Mouse (Mus musculus) CH12.LX (cell line): ENCODE measurements at regions not wholly inside any gene's neighbourhood (a gene's known extent, or its start where the extent isn't known, plus 50 kb on each side); places are given as distances from the start of the nearest gene placed in this dataset.
A peak's percentile ranks its signal among the peaks of the same experiment; 100 is the strongest.
"Not testable (repeated sequence)": the region's sequence is repeated elsewhere in the genome, so short reads cannot be mapped to it uniquely, and the experiment has no call there.

Experiments used
- DNase-seq: peaks from one replicate; pipeline ENCODE4 v3.0.0-alpha.2; 2013; ENCODE audit errors: extremely low read depth
- H3K27ac ChIP-seq: 2 replicates; pipeline ENCODE4 v1.5.1; 2012; ENCODE audit warnings: low read depth, mild to moderate bottlenecking, control low read depth, moderate library complexity; ENCODE audit not compliant: insufficient read depth
- H3K27me3 ChIP-seq: replicated peaks from 2 replicates; pipeline ENCODE3; 2012; ENCODE audit warnings: inconsistent platforms
- H3K36me3 ChIP-seq, 2 experiments: replicated peaks in 1 of 2; 2 replicates each; pipeline versions ENCODE3 to v1.6.1; 2012; ENCODE audit warnings: inconsistent platforms in 1 of 2, low read length in 1 of 2, mild to moderate bottlenecking in 1 of 2, mixed read lengths in 1 of 2, moderate library complexity in 1 of 2; ENCODE audit not compliant: control insufficient read depth in 1 of 2, insufficient read depth in 1 of 2
- H3K4me1 ChIP-seq, 2 experiments: 2 replicates each; pipeline ENCODE4 v1.6.1; 2012; ENCODE audit warnings: inconsistent platforms in 1 of 2, moderate library complexity in 1 of 2; ENCODE audit not compliant: insufficient read depth in 2 of 2, control insufficient read depth in 1 of 2
- H3K4me2 ChIP-seq: 2 replicates; pipeline ENCODE4 v1.6.1; 2012; ENCODE audit warnings: low read depth, mild to moderate bottlenecking, control low read depth; ENCODE audit not compliant: poor library complexity, insufficient read depth, severe bottlenecking
- H3K4me3 ChIP-seq, 3 experiments: fragments of 150-350 bp in 1 of 3; sonication (generic) in 1 of 3; replicated peaks in 1 of 3; 2 replicates each; pipeline versions ENCODE3 to v1.5.1; 2011 to 2012; ENCODE audit warnings: low read depth in 2 of 3, low read length in 2 of 3, mild to moderate bottlenecking in 2 of 3, moderate library complexity in 2 of 3, control low read depth in 1 of 3, improper control_type of control experiment in 1 of 3, inconsistent platforms in 1 of 3, mixed read lengths in 1 of 3; ENCODE audit not compliant: poor library complexity in 1 of 3
- H3K79me2 ChIP-seq: replicated peaks from 2 replicates; pipeline ENCODE4 v1.6.1; 2012; ENCODE audit warnings: mild to moderate bottlenecking, moderate library complexity; ENCODE audit not compliant: control insufficient read depth, poor library complexity, insufficient read depth, severe bottlenecking; ENCODE audit errors: extremely low read depth
- H3K9ac ChIP-seq: 2 replicates; pipeline ENCODE4 v1.6.1; 2012; ENCODE audit warnings: low read depth, mild to moderate bottlenecking, control low read depth, moderate library complexity; ENCODE audit not compliant: insufficient read depth
- H3K9me3 ChIP-seq: replicated peaks from 2 replicates; pipeline ENCODE3; 2012; ENCODE audit warnings: low read length, inconsistent platforms, mixed read lengths
- CHD1 ChIP-seq: IDR thresholded peaks from 2 replicates; pipeline ENCODE4 v1.6.1; 2012; ENCODE audit warnings: low read depth, low read length, improper control_type of control experiment, inconsistent platforms
- CTCF ChIP-seq, 2 experiments: IDR thresholded peaks in 1 of 2; conservative IDR thresholded peaks in 1 of 2; 2 replicates each; pipeline ENCODE4 v1.5.1; 2011 to 2012; ENCODE audit warnings: low read depth in 2 of 2, low read length in 2 of 2, improper control_type of control experiment in 1 of 2, inconsistent platforms in 1 of 2, mild to moderate bottlenecking in 1 of 2, moderate library complexity in 1 of 2
- ELF1 ChIP-seq: IDR thresholded peaks from 2 replicates; pipeline ENCODE4 v1.6.1; 2014; ENCODE audit warnings: low read depth, mild to moderate bottlenecking, inconsistent platforms, low read length, improper control_type of control experiment
- EP300 ChIP-seq: IDR thresholded peaks from 2 replicates; pipeline ENCODE4 v1.6.1; 2011; ENCODE audit warnings: low read length, improper control_type of control experiment
- GABPA ChIP-seq: IDR thresholded peaks from 2 replicates; pipeline ENCODE4 v1.6.1; 2012; ENCODE audit warnings: low read depth, low read length, improper control_type of control experiment, inconsistent platforms; ENCODE audit not compliant: insufficient replicate concordance
- HCFC1 ChIP-seq: IDR thresholded peaks from 2 replicates; pipeline ENCODE4 v1.6.1; 2012; ENCODE audit warnings: low read depth, mild to moderate bottlenecking, inconsistent platforms, low read length, improper control_type of control experiment
- IRF4 ChIP-seq: IDR thresholded peaks from 2 replicates; pipeline ENCODE4 v1.6.1; 2014; ENCODE audit warnings: low read depth, mild to moderate bottlenecking, inconsistent platforms, low read length, improper control_type of control experiment
- JUN ChIP-seq: IDR thresholded peaks from 2 replicates; pipeline ENCODE4 v1.6.1; 2011; ENCODE audit warnings: low read depth, mild to moderate bottlenecking, low read length, improper control_type of control experiment, moderate library complexity; ENCODE audit not compliant: insufficient read depth
- JUND ChIP-seq: conservative IDR thresholded peaks from 2 replicates; pipeline ENCODE4 v1.6.1; 2011; ENCODE audit warnings: low read depth, low read length, improper control_type of control experiment
- KAT2A ChIP-seq: IDR thresholded peaks from 2 replicates; pipeline ENCODE4 v1.6.1; 2012; ENCODE audit warnings: low read length, improper control_type of control experiment, inconsistent platforms; ENCODE audit not compliant: insufficient replicate concordance
- MAFK ChIP-seq: IDR thresholded peaks from 2 replicates; pipeline ENCODE4 v1.6.1; 2011; ENCODE audit warnings: low read length, improper control_type of control experiment; ENCODE audit not compliant: insufficient replicate concordance
- MAX ChIP-seq: IDR thresholded peaks from 2 replicates; pipeline ENCODE4 v1.6.1; 2011; ENCODE audit warnings: low read length, improper control_type of control experiment
- MAZ ChIP-seq: IDR thresholded peaks from 2 replicates; pipeline ENCODE4 v1.6.1; 2012; ENCODE audit warnings: low read depth, mild to moderate bottlenecking, inconsistent platforms, low read length, improper control_type of control experiment, moderate library complexity
- MEF2A ChIP-seq: IDR thresholded peaks from 2 replicates; pipeline ENCODE4 v1.6.1; 2014; ENCODE audit warnings: low read depth, mild to moderate bottlenecking, inconsistent platforms, low read length, improper control_type of control experiment, borderline replicate concordance
- MYC ChIP-seq: IDR thresholded peaks from 2 replicates; pipeline ENCODE4 v1.6.1; 2011; ENCODE audit warnings: low read depth, mild to moderate bottlenecking, improper control_type of control experiment, low read length
- NELFE ChIP-seq: IDR thresholded peaks from 2 replicates; pipeline ENCODE4 v1.6.1; 2011; ENCODE audit warnings: low read depth, low read length, improper control_type of control experiment
- PAX5 ChIP-seq: IDR thresholded peaks from 2 replicates; pipeline ENCODE4 v1.6.1; 2012; ENCODE audit warnings: low read length, inconsistent platforms, mixed read lengths
- POLR2AphosphoS2 ChIP-seq: IDR thresholded peaks from 2 replicates; pipeline ENCODE4 v1.6.1; 2011; ENCODE audit warnings: low read depth, low read length, improper control_type of control experiment
- RAD21 ChIP-seq: IDR thresholded peaks from 2 replicates; pipeline ENCODE4 v1.6.1; 2011; ENCODE audit warnings: low read depth, mild to moderate bottlenecking, low read length, improper control_type of control experiment, moderate library complexity
- SMC3 ChIP-seq: IDR thresholded peaks from 2 replicates; pipeline ENCODE4 v1.6.1; 2011; ENCODE audit warnings: low read depth, low read length, improper control_type of control experiment
- USF1 ChIP-seq: IDR thresholded peaks from 2 replicates; pipeline ENCODE4 v1.6.1; 2014; ENCODE audit warnings: low read depth, mild to moderate bottlenecking, inconsistent platforms, low read length, improper control_type of control experiment
- USF2 ChIP-seq: conservative IDR thresholded peaks from 2 replicates; pipeline ENCODE4 v1.6.1; 2011; ENCODE audit warnings: low read depth, low read length, improper control_type of control experiment
- ZC3H11A ChIP-seq: IDR thresholded peaks from 2 replicates; pipeline ENCODE4 v1.6.1; 2012; ENCODE audit warnings: low read depth, mild to moderate bottlenecking, inconsistent platforms, low read length, improper control_type of control experiment
- ZMIZ1 ChIP-seq: IDR thresholded peaks from 2 replicates; pipeline ENCODE4 v1.6.1; 2012; ENCODE audit warnings: low read depth, mild to moderate bottlenecking, inconsistent platforms, low read length, improper control_type of control experiment
- ZNF384 ChIP-seq: IDR thresholded peaks from 2 replicates; pipeline ENCODE4 v1.6.1; 2012; ENCODE audit warnings: low read depth, low read length, improper control_type of control experiment, inconsistent platforms
- dilution Hi-C: fragments of 300-500 bp; cut with MboI; formaldehyde crosslinking; loops from 2 replicates; pipeline ENCODE4 v1.14.3; 2020; ENCODE audit warnings: low sequenced_read_pairs; ENCODE audit not compliant: extremely low pct_unique_long_range_greater_than_20kb, extremely low pct_ligation_motif_present
- in situ Hi-C: fragments of 300-500 bp; cut with MboI; formaldehyde crosslinking; loops from 3 replicates; pipeline ENCODE4 v1.14.3; 2019; ENCODE audit warnings: low sequenced_read_pairs, low pct_ligation_motif_present, low pct_unique_long_range_greater_than_20kb, mixed read lengths

DNA sequence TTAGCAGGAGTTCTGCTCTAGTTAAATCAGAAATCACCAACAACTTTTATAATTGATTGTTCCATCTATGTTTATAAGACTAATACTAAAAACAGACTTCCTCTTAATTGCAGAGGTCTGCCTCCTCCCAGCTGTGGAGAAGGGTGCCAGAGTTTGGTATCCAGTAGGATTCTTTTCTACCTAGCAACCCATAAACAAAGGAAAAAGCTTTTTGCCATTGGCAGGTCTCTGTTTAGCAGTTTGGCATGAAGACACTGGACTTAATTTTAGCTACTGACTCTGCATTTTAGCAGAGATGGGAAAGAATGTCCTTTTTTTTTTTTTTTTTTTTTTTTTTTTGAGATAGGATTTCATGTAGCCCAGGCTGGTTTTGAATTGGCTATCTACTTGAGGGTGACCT is 1628.4 kb downstream of the A830018L16Rik start:
- H3K79me2 ChIP-seq = no peaks in the 10 kb centered on the region
- H3K27me3 ChIP-seq = no peaks in the 10 kb centered on the region
- H3K27ac ChIP-seq = no peak overlapping the region
- no peak for DNase-seq
- no peak overlapping the region for H3K4me2 ChIP-seq
- in situ Hi-C loops = no loop called here
- H3K4me1 ChIP-seq = no peaks in the 10 kb centered on the region
- H3K36me3 ChIP-seq = no peaks in the 10 kb centered on the region
- TF ChIP-seq MAX = no peak
- no peak for TF ChIP-seq CHD1
- no peak for TF ChIP-seq PAX5
- no peak for TF ChIP-seq MAFK
- no peak for TF ChIP-seq ELF1
- no peak for TF ChIP-seq POLR2AphosphoS2
- dilution Hi-C loops = no loop called here
- no peak overlapping the region for H3K9ac ChIP-seq
- H3K9me3 ChIP-seq = peaks cover 2% of the 10 kb centered on the region
- no peak overlapping the region for H3K4me3 ChIP-seq

- no peak overlapping the region for H3K27ac ChIP-seq
- peak overlapping the region; percentile 98 for H3K4me2 ChIP-seq
- TF ChIP-seq CTCF (conservative IDR thresholded peaks at IDR 0.05 in 1 of 2, IDR thresholded peaks at IDR 0.05 in 1 of 2; ENCODE audit: low read depth in 2 of 2, low read length in 2 of 2) = peak; percentile 53 to 80; a peak in 3 of 4 replicates
- peak; percentile 43; the same call in 1 of the 2 replicates for TF ChIP-seq MEF2A
- no peak for TF ChIP-seq USF2
- no peak for TF ChIP-seq MAX
- TF ChIP-seq MAFK = no peak
- peak; percentile 19; the same call in 1 of the 2 replicates for TF ChIP-seq NELFE
- no peak for TF ChIP-seq PAX5
- no peak for TF ChIP-seq ELF1
- no peak for TF ChIP-seq KAT2A
- no peak for TF ChIP-seq ZNF384
- TF ChIP-seq GABPA = no peak
- TF ChIP-seq HCFC1 = no peak
- TF ChIP-seq ZC3H11A = no peak
- TF ChIP-seq EP300 = no peak
- no peak for TF ChIP-seq USF1
- no peak for TF ChIP-seq JUND
- TF ChIP-seq SMC3 = peak; percentile 76
- peak; percentile 55 for TF ChIP-seq RAD21
- TF ChIP-seq MAZ = no peak
- TF ChIP-seq IRF4 = 0 out of 2 replicates have a peak, but pooled peaks have one; percentile 38
- no peak for TF ChIP-seq MYC
- no peak for TF ChIP-seq POLR2AphosphoS2
- no peak for TF ChIP-seq ZMIZ1
- TF ChIP-seq JUN = no peak
- in situ Hi-C loops (loop anchor here (10.0 to 25.0 kb wide), 2 partner anchors 85 to 487 kb away; no protein-coding TSS in a partner anchor), dilution Hi-C loops (no loop called here)
- peak; percentile 51 for DNase-seq
- H3K79me2 ChIP-seq = no peaks in the 10 kb centered on the region
- peaks cover 6% of the 10 kb centered on the region for H3K27me3 ChIP-seq
- H3K9ac ChIP-seq = peak overlapping the region; percentile 19; the same call in 1 of the 2 replicates
- no peak overlapping the region for H3K4me3 ChIP-seq
- H3K36me3 ChIP-seq = no peaks in the 10 kb centered on the region
- H3K4me1 ChIP-seq = peaks cover 0 to 8% of the 10 kb centered on the region in 2 experiments; a peak in 3 of 4 replicates
- H3K9me3 ChIP-seq = no peaks in the 10 kb centered on the region
Observed at GRCm38 (mm10) chr1:13050140-13050775, 1636.4 kb downstream of the A830018L16Rik start.

DNA sequence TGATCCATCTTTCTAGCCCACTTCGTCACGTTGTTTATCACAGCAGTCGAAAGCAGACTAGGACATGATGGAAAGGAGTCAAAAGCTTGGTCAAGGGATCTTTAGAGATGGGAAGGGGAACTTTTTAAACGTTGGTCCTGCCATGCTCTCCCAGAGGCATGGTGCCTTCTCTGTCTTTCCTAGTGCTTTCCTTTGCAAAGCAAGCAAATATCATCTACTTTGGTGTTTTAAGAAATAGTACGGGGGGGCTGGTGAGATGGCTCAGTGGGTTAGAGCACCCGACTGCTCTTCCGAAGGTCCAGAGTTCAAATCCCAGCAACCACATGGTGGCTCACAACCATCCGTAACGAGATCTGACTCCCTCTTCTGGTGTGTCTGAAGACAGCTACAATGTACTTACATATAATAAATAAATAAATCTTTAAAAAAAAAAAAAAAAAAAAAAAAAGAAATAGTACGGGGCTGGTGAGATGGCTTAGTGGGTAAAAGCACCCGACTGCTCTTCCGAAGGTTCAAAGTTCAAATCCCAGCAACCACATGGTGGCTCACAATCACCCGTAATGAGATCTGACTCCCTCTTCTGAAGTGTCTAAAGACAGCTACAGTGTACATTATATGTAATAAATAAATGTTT is 1637.6 kb downstream of the A830018L16Rik start:
- dilution Hi-C loops, H3K4me3 ChIP-seq: not testable (repeated sequence)
- in situ Hi-C loops = loop anchor here (10.0 to 25.0 kb wide), 2 partner anchors 83 to 486 kb away; no protein-coding TSS in a partner anchor

More for the DNA sequence above, 1637.6 kb downstream of the A830018L16Rik start:
- H3K4me2 ChIP-seq, DNase-seq, H3K9me3 ChIP-seq, H3K9ac ChIP-seq, H3K36me3 ChIP-seq, H3K27me3 ChIP-seq, H3K79me2 ChIP-seq, H3K4me1 ChIP-seq, H3K27ac ChIP-seq: not testable (repeated sequence)
